Mouse (Mus musculus): Measurements from ENCODE around the gene Eif3d.

The Eif3d gene

DNA sequence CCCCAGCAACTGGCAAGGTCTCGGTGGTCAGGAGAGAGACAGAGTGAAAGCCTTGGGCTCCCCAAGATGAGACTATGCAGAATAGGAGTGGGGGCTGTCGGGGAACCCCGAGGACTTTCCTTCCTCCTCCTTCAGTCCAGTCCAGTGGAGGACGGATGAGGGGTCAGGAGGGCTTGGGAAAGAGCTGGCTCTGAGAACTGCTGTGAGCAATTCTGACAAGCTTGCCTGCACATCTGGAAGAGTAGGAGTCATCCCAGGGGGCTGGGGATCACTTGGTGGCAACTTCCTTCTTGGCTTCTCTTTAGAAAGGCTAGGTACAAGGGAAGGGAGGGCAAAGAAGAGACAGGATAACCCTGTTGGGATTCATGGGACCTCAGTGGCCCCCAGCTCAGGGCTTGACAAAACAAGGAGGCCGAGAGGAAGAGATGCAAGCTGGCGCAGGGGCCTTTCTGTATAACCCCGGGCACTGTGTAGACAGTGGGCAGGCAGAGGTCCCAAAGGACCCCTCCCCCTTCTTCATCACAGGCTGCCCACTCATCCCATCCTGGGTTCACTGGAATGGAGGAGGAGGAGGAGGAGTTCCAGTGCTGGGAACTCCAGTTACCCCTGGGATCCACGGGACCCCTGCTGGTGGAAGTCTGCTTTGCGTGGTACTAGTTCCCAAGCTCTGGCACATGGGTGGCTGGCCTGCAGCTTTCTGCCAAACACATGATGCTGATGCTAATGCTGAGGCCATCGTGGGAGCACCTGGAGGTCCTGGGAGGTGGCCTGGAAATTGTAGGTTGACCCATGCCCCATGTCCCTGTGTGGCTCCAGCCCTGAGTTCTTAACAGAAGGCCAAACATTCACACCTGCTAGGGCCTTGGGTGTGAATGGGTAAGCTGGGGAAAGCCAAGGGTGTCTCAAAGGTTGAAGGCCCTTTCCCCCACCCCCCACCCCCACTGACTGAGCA, 49.8 kb downstream of the Eif3d start:
- no peak for DNase-seq (ENCODE audit: low read depth, low spot score)

DNA sequence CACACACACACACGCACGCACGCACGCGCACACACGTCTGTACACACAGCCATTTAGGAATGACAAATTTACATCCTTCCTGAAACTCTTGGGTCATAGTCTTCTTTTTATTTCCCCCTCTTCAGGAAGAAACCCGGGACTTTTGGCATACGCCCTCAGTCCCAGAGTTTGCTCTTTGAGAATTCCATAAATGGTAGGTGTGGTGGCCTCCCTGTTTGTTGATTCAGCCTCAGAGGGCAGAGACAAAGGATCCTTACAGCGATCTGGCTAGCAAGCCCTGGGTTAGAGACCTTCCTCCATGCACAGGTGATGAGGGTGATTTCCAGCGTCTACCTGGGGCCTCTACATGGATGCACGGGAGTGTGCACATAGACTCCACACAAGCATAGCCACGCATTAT, 51.2 kb downstream of the Eif3d start:
- no peak for DNase-seq (ENCODE audit: low read depth, low spot score)

DNA sequence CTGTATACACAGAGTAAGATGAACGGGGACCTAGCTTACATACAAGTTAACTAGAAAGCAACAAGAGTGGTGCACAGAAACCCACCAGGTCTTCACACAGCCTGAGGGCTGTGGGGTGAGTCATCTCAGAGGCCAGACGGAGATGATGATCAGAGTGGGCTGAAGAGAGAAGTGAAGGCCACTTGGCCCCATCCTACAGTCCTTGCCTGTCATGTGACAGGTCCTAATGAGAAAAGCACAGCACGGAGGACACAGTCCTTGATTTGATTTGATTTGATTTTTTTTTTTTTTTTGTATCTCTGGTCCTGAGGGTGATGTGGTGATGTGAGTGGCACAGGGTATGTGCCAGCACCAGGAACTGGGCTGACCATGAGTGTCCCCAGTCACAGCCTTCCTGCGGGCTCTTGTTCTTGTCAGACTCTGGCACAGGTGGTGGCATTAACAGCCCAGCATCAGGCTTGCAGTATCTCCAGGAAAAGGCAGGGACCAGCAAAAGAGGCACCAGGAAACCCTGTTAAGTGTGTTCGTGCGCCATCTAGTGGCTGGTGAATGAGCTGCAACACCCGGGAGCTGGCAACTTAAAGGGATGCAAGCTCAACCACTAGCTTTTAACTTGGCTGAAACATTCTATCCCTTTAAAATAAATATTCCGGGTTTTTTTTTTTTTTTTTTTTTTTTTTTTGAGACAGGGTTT, 53.6 kb downstream of the Eif3d start:
- peak; percentile 96 for DNase-seq (ENCODE audit: low read depth, low spot score)

DNA sequence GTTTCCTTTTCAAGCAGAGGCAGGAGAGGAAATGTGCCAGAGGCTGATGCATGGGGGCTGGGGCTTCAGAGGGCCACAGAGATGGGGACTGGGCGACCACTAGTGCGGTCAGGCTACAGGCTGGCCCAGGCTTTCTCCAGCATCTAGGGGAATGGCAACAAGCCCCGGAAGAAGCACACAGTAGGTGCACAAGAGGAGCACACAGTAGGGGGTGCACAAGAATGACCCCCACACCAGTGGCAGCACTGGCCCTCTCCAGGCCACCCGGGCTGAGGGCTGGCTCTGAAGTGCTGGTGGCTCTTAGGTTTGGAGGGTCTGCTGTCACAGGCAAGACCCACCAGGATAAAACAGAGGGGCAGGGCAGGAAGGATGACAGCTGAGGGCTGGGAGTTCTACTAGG, 55.3 kb downstream of the Eif3d start:
- no peak for DNase-seq (ENCODE audit: low read depth, low spot score)

DNA sequence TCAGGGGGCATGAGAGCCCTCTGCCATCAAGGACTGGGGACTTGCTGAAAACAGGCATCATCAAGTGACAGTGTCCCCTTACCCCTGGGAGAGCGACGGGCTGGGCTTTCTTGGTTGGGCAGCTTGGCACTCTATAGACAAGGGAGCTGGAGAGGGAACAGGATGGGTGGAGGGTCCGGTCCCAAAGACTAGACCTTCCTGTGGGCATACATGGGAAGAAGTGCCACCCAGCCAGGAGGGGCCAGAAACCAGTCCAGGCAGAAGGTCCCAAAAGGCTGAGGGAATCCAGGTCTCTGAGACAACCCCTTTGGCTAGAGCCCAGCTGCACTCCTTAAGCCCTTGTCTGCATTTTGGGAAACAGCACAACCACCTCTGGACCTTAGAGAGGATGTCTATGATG, 56.1 kb downstream of the Eif3d start:
- no peak for DNase-seq (ENCODE audit: low read depth, low spot score)

DNA sequence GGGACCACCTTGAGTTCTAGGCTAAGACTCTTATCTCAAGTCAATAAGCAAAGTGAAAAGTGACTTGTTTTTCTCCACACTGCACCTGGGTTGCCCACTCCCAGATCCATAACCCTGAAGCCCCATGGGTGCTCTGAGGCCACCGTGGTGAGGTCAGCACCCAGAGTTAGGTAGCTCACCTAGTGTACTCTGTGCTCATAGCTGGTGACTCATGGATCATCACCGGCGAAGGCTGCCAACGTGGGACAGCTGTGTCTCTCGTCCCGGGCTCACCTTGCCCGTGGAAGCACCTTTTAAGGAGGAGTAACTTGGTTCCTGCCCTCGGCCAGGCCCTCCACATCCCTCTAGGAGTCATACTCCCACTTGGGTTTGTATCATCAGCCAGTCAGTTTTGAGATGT, 57.6 kb downstream of the Eif3d start:
- no peak for DNase-seq (ENCODE audit: low read depth, low spot score)

DNA sequence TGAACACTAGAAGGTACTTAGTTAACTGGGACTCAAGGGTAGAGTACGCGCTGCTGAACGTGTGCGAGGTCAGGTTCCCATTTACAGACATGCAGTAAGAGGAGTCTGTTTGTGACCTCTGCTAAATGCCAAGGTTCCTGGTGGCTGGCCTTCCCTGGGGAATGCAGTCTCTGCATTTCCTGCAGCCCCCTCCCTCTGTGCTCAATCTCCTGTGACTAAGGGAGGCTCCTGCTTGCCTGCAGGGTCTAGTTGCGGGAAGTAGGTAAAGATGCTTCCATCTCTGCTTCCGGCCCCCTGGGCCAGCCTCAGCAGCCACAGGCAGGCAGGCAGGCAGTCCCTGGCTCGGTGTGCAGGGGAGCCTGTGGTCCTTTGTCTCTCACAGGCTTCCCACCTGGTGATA, 58.0 kb downstream of the Eif3d start:
- no peak for DNase-seq (ENCODE audit: low read depth, low spot score)

DNA sequence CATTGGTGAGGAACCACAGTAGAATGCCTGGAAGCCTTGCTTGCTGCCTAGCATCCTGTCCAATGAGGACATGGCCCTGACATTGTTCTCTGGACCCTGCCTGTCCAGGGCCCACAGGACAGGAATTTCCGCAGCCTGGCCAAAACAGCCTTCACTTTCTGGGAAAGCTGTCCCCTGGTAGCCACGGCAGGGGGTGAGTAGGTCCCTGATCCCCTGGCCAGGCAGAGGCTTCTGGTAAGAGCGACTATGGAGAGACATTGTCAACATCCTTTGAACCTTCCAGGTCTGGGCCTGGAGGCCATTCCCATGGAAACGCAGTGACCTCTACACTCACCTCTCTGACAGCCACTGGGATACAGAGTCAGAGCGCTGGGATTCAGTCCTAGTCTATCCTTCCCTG, 58.6 kb downstream of the Eif3d start:
- DNase-seq (ENCODE audit: low read depth, low spot score), result no peak

DNA sequence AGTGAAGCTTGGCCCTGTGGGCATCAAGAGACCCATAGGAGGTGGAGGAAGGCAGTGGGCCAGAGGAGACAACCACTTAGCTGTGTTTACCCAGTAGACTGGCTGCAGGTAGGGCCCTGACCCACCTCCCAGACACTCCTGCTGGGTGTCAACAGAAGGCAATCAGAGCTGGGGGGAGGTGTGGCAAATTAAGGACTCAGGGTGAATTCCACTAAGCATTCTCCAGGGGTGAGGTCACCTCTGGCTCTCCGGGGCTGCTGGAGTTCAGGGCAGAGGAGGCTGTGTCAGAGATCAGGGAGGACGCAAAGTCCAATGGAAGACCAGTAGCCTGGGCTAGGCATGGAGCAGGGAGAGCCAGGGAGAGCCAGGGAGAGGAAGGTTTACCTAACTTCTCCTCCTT, 59.5 kb downstream of the Eif3d start:
- DNase-seq (ENCODE audit: low read depth, low spot score), result no peak
